Mouse (Mus musculus) layer of hippocampus, adult 18-20 months (tissue): Measurements from ENCODE around the gene Atp10b. TPM values are rescaled to one million over a fixed set of nuclear protein-coding genes. Genes with fewer than 3 reads are reported as not detected.

ENCODE experiments used
- DNase-seq, 2 experiments: peaks; one replicate each; pipeline ENCODE4 v3.0.0; 2022; ENCODE audit warnings: low spot score in 2 of 2
- total RNA-seq, 2 experiments: library from RNA; stranded (reverse); gene quantifications; 2 replicates each; pipeline ENCODE4 v1.2.3; 2021

The Atp10b gene
- total RNA-seq, 2 experiments from 2014 or later = 1.0 to 1.6 TPM

GRCm38 (mm10) chr11:43198811-43199210, 49.1 kb downstream of the Atp10b start:
- DNase-seq = no peak

- DNase-seq = no peak
These were observed 49.7 kb downstream of the Atp10b start for GRCm38 (mm10) chr11:43199358-43199757.

- DNase-seq = no peak
These were observed 50.4 kb downstream of the Atp10b start for GRCm38 (mm10) chr11:43200089-43200488.

- peak in 1 of 2 experiments; percentile 7 for DNase-seq
These were observed 53.9 kb downstream of the Atp10b start for GRCm38 (mm10) chr11:43203580-43203979.

DNA sequence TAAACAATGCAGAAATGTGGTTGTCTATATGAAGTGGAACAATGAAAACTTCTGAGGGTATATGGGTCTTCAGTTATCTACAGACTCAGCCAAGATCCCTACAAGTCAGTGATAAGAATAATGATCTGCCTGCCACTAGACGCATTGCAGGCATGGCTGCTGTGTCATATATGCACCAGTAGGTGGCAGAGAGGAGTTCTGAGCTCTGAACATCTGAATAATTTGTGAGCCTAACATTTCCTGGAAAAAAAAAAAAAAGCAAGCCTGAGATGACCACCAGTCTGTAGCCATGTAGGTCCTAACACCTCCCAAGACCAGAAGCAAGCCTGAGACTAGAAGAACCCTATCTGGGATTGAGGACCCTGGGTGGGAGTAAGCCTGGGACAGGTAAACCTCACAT, 63.5 kb downstream of the Atp10b start:
- DNase-seq = peak in 1 of 2 experiments; percentile 14

DNA sequence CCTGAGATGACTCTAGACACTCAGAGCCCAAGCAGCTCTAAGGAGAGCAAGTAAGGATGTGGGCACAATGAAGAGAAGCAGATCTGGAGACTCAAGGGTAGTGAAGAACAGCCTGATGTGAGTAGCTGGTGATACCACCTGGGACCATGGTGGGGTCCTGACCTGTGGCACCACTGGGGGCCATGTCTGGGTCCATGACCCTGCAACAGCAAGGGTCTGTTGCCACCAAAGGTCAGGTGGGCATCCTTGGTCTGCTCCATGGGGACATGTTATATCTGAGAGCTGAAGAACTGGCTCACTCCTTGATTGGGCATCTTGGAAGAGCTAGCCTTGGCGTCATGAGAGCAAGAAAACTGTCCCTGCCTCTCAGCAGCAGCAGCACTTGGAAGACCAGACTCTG, 64.1 kb downstream of the Atp10b start:
- DNase-seq = no peak

- DNase-seq = peak; percentile 24 to 48
These were observed 67.3 kb downstream of the Atp10b start for GRCm38 (mm10) chr11:43217021-43217420.

GRCm38 (mm10) chr11:43230231-43230630, 80.6 kb downstream of the Atp10b start:
- DNase-seq = no peak

DNA sequence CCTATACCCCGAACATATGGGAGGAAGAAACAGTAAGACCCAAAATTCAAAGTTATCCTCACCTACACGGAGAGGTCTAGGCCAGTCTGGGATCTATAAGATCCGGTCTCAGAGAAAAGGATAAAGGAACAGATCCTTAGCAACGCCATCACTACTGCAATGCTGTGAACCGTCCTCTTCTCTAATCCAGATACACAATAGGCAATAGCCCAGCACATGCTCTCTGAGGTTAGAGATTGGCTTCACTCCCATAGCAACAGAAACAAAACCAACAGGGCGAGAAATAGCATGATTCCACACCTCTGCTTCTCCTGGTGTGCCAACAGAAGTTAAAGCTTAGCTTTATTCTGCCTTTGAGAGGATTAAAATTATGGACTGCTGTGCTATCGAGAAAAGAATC, 82.4 kb downstream of the Atp10b start:
- no peak for DNase-seq

- DNase-seq = no peak
These were observed 86.8 kb downstream of the Atp10b start for GRCm38 (mm10) chr11:43236360-43237039.

DNA sequence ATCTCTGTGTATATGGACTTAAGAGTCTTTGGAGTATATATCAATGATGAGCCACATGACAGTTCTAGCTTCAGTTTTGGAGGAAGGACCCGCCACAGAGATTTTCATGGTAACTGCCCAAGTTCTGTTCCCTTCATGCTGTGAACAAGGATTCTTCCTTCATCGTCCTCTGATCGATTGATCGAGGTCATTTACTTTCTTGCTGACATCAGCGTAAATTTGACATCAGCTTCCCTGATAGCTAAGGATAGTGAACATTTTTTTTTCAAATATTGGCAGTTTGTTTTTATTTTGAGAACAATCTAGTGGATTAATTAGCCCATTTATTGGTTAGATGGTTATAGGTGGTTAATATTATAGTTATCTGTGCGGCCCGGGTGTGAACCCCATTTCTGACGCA, 90.1 kb downstream of the Atp10b start:
- DNase-seq = no peak

DNA sequence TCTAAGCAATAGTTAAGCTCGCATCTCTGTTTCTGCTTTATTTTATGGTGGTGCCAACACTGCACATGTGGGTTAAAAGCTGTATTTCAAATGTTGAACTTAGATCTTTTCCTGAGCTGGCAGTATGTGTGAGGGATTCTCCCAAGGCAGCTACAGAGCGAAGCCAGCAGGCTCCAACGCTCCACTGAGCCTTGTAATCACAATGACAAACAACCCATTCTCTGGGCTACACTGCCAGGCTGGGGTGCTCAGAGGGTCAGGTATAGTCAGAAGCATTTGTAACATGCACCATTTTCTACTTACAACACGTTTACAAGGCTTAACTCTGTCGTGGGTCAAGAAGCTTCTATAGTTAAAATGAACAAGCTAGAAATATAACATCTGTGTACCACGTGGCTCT, 103.4 kb downstream of the Atp10b start:
- DNase-seq = no peak

GRCm38 (mm10) chr11:43255262-43255661, 105.6 kb downstream of the Atp10b start:
- DNase-seq = peak; percentile 10 to 25

GRCm38 (mm10) chr11:43257291-43257690, 107.6 kb downstream of the Atp10b start:
- no peak for DNase-seq

DNA sequence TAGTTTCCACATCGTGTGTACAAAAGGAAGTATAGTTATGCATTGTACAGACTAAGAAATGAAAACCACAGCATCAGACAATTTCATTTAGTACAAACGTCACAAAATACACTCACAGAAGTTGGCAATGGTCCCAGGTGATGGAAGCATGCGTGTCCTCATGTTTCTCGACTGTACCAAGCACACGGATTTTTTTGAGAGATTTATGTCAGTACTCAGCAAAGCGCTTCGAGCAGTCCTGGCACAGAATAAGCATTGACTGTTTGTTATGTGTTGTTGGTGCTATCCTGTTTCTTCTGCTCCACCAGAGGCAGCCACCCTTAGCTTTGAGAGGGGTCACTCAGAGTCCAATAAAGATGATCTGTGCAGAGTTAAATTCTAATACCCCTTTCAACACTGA, 108.1 kb downstream of the Atp10b start:
- no peak for DNase-seq

GRCm38 (mm10) chr11:43263548-43264218, 114.0 kb downstream of the Atp10b start:
- DNase-seq = peak; percentile 49 to 81

- no peak for DNase-seq
These were observed 117.8 kb downstream of the Atp10b start for GRCm38 (mm10) chr11:43267505-43267904.

- DNase-seq = no peak
These were observed 120.0 kb downstream of the Atp10b start for GRCm38 (mm10) chr11:43269503-43270255.

- DNase-seq = peak; percentile 11 to 30
These were observed 120.7 kb downstream of the Atp10b start for GRCm38 (mm10) chr11:43270256-43270806.

DNA sequence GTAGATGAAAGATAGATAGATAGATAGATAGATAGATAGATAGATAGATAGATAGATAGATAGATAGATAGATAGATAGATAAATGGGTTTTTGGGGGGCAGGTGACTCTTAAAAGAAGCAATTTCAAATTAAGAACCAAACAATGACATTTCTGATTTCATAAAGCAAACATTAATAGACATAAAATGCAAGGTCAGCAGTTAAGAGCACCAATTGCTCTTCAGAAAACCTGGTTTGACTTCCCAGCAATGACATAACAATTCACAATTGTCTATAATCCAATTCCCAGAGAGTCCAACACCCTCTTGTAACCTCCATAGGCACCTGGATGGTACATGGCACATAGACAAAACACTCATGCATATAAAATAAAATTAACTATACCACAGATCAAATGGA, 124.2 kb downstream of the Atp10b start:
- no peak for DNase-seq

- DNase-seq = no peak
These were observed 147.9 kb downstream of the Atp10b start for GRCm38 (mm10) chr11:43297584-43297983.

GRCm38 (mm10) chr11:43311000-43311399, 161.3 kb downstream of the Atp10b start:
- DNase-seq = no peak
